In the genomic region with DNA sequence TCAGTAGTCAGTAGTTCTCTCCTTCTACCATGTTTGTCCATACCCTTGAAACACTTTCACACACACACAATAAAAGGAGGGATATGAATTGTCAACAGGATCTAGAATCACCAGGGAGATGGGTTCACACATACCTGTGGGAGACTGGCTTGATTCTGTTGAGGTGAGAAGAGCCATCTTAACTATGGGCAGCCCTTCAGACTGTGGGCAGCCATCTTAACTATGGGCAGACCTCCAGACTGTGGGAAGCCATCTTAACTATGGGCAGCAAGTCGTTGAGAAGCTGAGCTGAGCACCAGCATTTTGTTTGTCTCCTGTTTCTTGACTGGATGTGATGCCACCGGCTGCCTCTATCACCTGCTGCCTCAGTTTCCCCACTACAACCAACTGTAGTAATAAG, we compare ENCODE assay signal across 1 mouse cellular context.
TF ChIP-seq lines count a peak whose summit lies in the region.

No protein-coding gene starts in this region.

TF ChIP-seq in ES-E14, 5 proteins besides CTCF, POLR2A, EP300 and RAD21:
- TF ChIP-seq HCFC1 (IDR thresholded peaks at IDR 0.05; ENCODE audit: borderline replicate concordance, insufficient read depth, low read length) (peak; percentile 93), ZC3H11A (IDR thresholded peaks at IDR 0.05; ENCODE audit: borderline replicate concordance, low read depth, low read length) (no peak), CHD2 (IDR thresholded peaks at IDR 0.05; ENCODE audit: low read depth, low read length) (no peak)
